In the genomic region with DNA sequence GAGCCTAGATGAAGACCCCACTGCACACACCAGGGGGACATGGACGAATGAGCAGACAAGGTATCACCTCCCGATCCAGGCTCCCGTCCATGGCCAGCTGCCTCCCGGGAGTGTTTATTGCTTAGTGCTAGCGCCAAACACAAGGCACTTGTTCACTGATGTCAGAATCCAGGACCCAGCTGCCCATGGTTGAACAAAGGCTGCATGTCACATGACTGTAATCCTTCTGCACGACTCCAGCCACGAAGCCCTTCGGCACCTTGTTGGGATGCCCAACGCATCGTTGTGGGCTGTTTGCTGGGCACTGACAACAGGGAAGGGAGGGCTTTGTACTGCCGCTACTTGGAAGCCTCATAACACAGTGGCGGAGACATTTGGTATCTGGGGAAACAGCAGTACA, we compare ENCODE assay signal across 9 mouse cellular contexts. TPM values are rescaled to one million over a fixed set of nuclear protein-coding genes. Genes with fewer than 3 reads are reported as not detected.
DNase-seq lines count a peak whose midpoint lies in the region; ATAC-seq and TF ChIP-seq lines count a peak whose summit lies in the region.
"Had no signal": no experiment of that assay in that cellular context is flagged by ENCODE, and none has a peak within 500 bp of the region (broad histone marks: within the 10 kb centered on the region; RNA-seq: fewer than 3 reads in every experiment).

A gene (plus strand): TSS at position 367 of the 400 bp plus-strand sequence.

- intact Hi-C loops in left cerebral cortex, postnatal 10 days (cut with DNase I) = no loop called here

- peak; percentile 10 for DNase-seq in cerebellum, adult 9-11 months
- DNase-seq in cerebellum, postnatal 36 days = no peak
- DNase-seq in frontal cortex, postnatal 10 days (ENCODE audit: low spot score in 2 of 2) = peak; percentile 45 to 73
- peak; percentile 53 to 73 for DNase-seq in left cerebral cortex, postnatal 10 days (ENCODE audit: extremely low spot score in 1 of 2, low spot score in 2 of 2)
- no peak for DNase-seq in spleen, postnatal 36 days (ENCODE audit: low spot score in 2 of 2)
- no peak for DNase-seq in adrenal gland, postnatal 25 days

- ATAC-seq in neural tube, embryonic 15.5 days (ENCODE audit: low FRiP score) = peak; percentile 45; the same call in 1 of the 2 replicates

- H3K27ac ChIP-seq in neural tube, embryonic 15.5 days (replicated peaks) = peak within 1 kb of the TSS; percentile 37; the same call in 1 of the 2 replicates

- peaks cover 44% of the 10 kb centered on the region for H3K4me1 ChIP-seq in E14TG2a.4 (replicated peaks; ENCODE audit: low read depth, low read length)
- H3K4me1 ChIP-seq in neural tube, embryonic 15.5 days = peaks cover 54% of the 10 kb centered on the region

- no peaks in the 10 kb centered on the region for H3K36me3 ChIP-seq in E14TG2a.4 (ENCODE audit: insufficient read depth, low read length)
- no peaks in the 10 kb centered on the region for H3K36me3 ChIP-seq in neural tube, embryonic 15.5 days

- peak within 1 kb of the TSS; percentile 52 for H3K4me3 ChIP-seq in E14TG2a.4 (replicated peaks; ENCODE audit: low read length)
- peak within 1 kb of the TSS; percentile 20 for H3K4me3 ChIP-seq in neural tube, embryonic 15.5 days (replicated peaks)
- H3K4me3 ChIP-seq: erythroblast, embryonic 14.5 days had no signal

- H3K27me3 ChIP-seq in E14TG2a.4 (ENCODE audit: insufficient read depth, low read length) = peaks cover 84% of the 10 kb centered on the region
- peaks cover 51% of the 10 kb centered on the region for H3K27me3 ChIP-seq in neural tube, embryonic 15.5 days (replicated peaks)

- H3K9me3 ChIP-seq in E14TG2a.4 (ENCODE audit: low read length) = no peaks in the 10 kb centered on the region
- H3K9me3 ChIP-seq in neural tube, embryonic 15.5 days (replicated peaks) = no peaks in the 10 kb centered on the region

- 17% methylated on average over 12 of the region's 12 CpGs for WGBS in neural tube, embryonic 15.5 days

- H3K9ac ChIP-seq in neural tube, embryonic 15.5 days (replicated peaks) = no peak within 1 kb of the TSS

- H3K4me2 ChIP-seq in neural tube, embryonic 15.5 days = peak within 1 kb of the TSS; percentile 52

- no peak for TF ChIP-seq CTCF in E14TG2a.4 (conservative IDR thresholded peaks at IDR 0.05; ENCODE audit: low read length)

RNA-seq across cellular contexts. Expression of the gene that starts here (rescaled TPM):
- not detected for total RNA-seq in left cerebral cortex, postnatal 10 days (2021)
- not detected in 2 replicates for polyA plus RNA-seq in neural tube, embryonic 15.5 days (2015; fragmentation: Nextera tagmentation; extraction: Ambion mirVana)
- not detected in 2 replicates for total RNA-seq in adrenal gland, postnatal 25 days (2021)
- polyA plus RNA-seq: erythroblast, embryonic 14.5 days had no signal

Comparison
In these comparisons a context has a peak if more than half of its experiments do, and no peak if none do; other contexts are left out.
1. DNase-seq: peak in cerebellum, adult 9-11 months (single experiment) and frontal cortex, postnatal 10 days (2 of 2); none in cerebellum, postnatal 36 days (0 of 2), spleen, postnatal 36 days (0 of 2) and adrenal gland, postnatal 25 days (single experiment).
2. Peak in DNase-seq in left cerebral cortex, postnatal 10 days; RNA of the gene not detected or under 1 TPM.
3. Peak in ATAC-seq, H3K4me3 ChIP-seq, H3K27ac ChIP-seq and H3K4me2 ChIP-seq in neural tube, embryonic 15.5 days; RNA of the gene not detected or under 1 TPM.